Mouse (Mus musculus) CH12.LX (cell line): ENCODE data around the gene Robo1. TPM values are rescaled to one million over a fixed set of nuclear protein-coding genes. Genes with fewer than 3 reads are reported as not detected.

Experiments used
- DNase-seq: peaks from one replicate; pipeline ENCODE4 v3.0.0-alpha.2; 2013; ENCODE audit errors: extremely low read depth
- H3K27ac ChIP-seq: 2 replicates; pipeline ENCODE4 v1.5.1; 2012; ENCODE audit warnings: low read depth, mild to moderate bottlenecking, control low read depth, moderate library complexity; ENCODE audit not compliant: insufficient read depth
- H3K27me3 ChIP-seq: replicated peaks from 2 replicates; pipeline ENCODE3; 2012; ENCODE audit warnings: inconsistent platforms
- H3K36me3 ChIP-seq, 2 experiments: replicated peaks in 1 of 2; 2 replicates each; pipeline versions ENCODE3 to v1.6.1; 2012; ENCODE audit warnings: inconsistent platforms in 1 of 2, low read length in 1 of 2, mild to moderate bottlenecking in 1 of 2, mixed read lengths in 1 of 2, moderate library complexity in 1 of 2; ENCODE audit not compliant: control insufficient read depth in 1 of 2, insufficient read depth in 1 of 2
- H3K4me1 ChIP-seq, 2 experiments: 2 replicates each; pipeline ENCODE4 v1.6.1; 2012; ENCODE audit warnings: inconsistent platforms in 1 of 2, moderate library complexity in 1 of 2; ENCODE audit not compliant: insufficient read depth in 2 of 2, control insufficient read depth in 1 of 2
- H3K4me2 ChIP-seq: 2 replicates; pipeline ENCODE4 v1.6.1; 2012; ENCODE audit warnings: low read depth, mild to moderate bottlenecking, control low read depth; ENCODE audit not compliant: poor library complexity, insufficient read depth, severe bottlenecking
- H3K4me3 ChIP-seq, 3 experiments: fragments of 150-350 bp in 1 of 3; sonication (generic) in 1 of 3; replicated peaks in 1 of 3; 2 replicates each; pipeline versions ENCODE3 to v1.5.1; 2011 to 2012; ENCODE audit warnings: low read depth in 2 of 3, low read length in 2 of 3, mild to moderate bottlenecking in 2 of 3, moderate library complexity in 2 of 3, control low read depth in 1 of 3, improper control_type of control experiment in 1 of 3, inconsistent platforms in 1 of 3, mixed read lengths in 1 of 3; ENCODE audit not compliant: poor library complexity in 1 of 3
- H3K79me2 ChIP-seq: replicated peaks from 2 replicates; pipeline ENCODE4 v1.6.1; 2012; ENCODE audit warnings: mild to moderate bottlenecking, moderate library complexity; ENCODE audit not compliant: control insufficient read depth, poor library complexity, insufficient read depth, severe bottlenecking; ENCODE audit errors: extremely low read depth
- H3K9ac ChIP-seq: 2 replicates; pipeline ENCODE4 v1.6.1; 2012; ENCODE audit warnings: low read depth, mild to moderate bottlenecking, control low read depth, moderate library complexity; ENCODE audit not compliant: insufficient read depth
- H3K9me3 ChIP-seq: replicated peaks from 2 replicates; pipeline ENCODE3; 2012; ENCODE audit warnings: low read length, inconsistent platforms, mixed read lengths
- MAFK ChIP-seq: IDR thresholded peaks from 2 replicates; pipeline ENCODE4 v1.6.1; 2011; ENCODE audit warnings: low read length, improper control_type of control experiment; ENCODE audit not compliant: insufficient replicate concordance
- ZKSCAN1 ChIP-seq: IDR thresholded peaks from 2 replicates; pipeline ENCODE4 v1.6.1; 2012; ENCODE audit warnings: low read depth, inconsistent platforms, low read length, improper control_type of control experiment, borderline replicate concordance
- dilution Hi-C: fragments of 300-500 bp; cut with MboI; formaldehyde crosslinking; loops from 2 replicates; pipeline ENCODE4 v1.14.3; 2020; ENCODE audit warnings: low sequenced_read_pairs; ENCODE audit not compliant: extremely low pct_unique_long_range_greater_than_20kb, extremely low pct_ligation_motif_present
- in situ Hi-C: fragments of 300-500 bp; cut with MboI; formaldehyde crosslinking; loops from 3 replicates; pipeline ENCODE4 v1.14.3; 2019; ENCODE audit warnings: low sequenced_read_pairs, low pct_ligation_motif_present, low pct_unique_long_range_greater_than_20kb, mixed read lengths
- polyA plus RNA-seq: library from polyadenylated mRNA; unstranded; fragments of >175 nt; gene quantifications from 2 replicates; pipeline ENCODE4 v1.2.1, GENCODE M21; 2012; ENCODE audit warnings: low read depth; ENCODE audit not compliant: insufficient read length
- total RNA-seq, 2 experiments: library from RNA; depleted of rRNA; stranded (reverse); fragments of 300-350 nt in 1 of 2; fragments of >200 nt in 1 of 2; gene quantifications; 2 replicates each; pipeline ENCODE4 v1.2.3; 2012 to 2014

Robo1 gene
- total and polyA plus RNA-seq, 3 experiments, result not detected

DNA sequence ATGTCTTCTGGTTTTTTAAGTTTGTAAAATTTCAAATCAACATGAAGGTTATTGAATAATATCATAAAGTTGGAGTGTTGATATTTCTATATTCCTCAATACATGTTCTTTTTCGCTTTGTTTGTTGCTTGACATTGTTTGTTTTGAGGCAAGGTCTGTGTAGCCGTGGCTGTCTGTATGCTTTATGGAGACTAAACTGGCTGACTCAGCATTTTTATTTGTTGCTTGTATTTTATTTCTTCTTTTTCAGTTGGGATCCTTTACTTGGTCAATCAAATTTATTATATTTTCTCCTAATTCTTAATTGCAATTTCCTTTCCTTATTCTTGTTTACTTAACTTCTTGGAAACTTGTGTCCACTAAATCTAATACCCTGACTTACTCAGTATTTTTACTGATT is 775.0 kb downstream of the Robo1 start:
- Histone ChIP-seq H3K27me3 (no peaks in the 10 kb centered on the region), H3K4me3 (no peak overlapping the region), H3K9me3 (peaks cover 63% of the 10 kb centered on the region), H3K79me2 (no peaks in the 10 kb centered on the region), H3K4me2 (no peak overlapping the region), H3K9ac (no peak overlapping the region), H3K36me3 (no peaks in the 10 kb centered on the region), H3K4me1 (no peaks in the 10 kb centered on the region), H3K27ac (no peak overlapping the region)
- no peak for DNase-seq
- TF ChIP-seq ZKSCAN1 (no peak), MAFK (peak; percentile 94)
- in situ Hi-C loops (no loop called here), dilution Hi-C loops (no loop called here)
